32 mouse cellular contexts compared by ENCODE assay signal in genomic region chr11:69793429-69793828, GRCm38 (mm10). TPM values are rescaled to one million over a fixed set of nuclear protein-coding genes. Genes with fewer than 3 reads are reported as not detected.
A peak's percentile ranks its signal among the peaks of the same experiment; 100 is the strongest.
DNase-seq lines count a peak whose midpoint lies in the region; ATAC-seq and TF ChIP-seq lines count a peak whose summit lies in the region.
"Had no signal": no experiment of that assay in that cellular context is flagged by ENCODE, and none has a peak within 500 bp of the region (broad histone marks: within the 10 kb centered on the region; RNA-seq: fewer than 3 reads in every experiment).

No protein-coding gene starts in this region.

- no peak overlapping the region for H3K9ac ChIP-seq in midbrain, embryonic 11.5 days (ENCODE audit: low read length)
- no peak overlapping the region for H3K9ac ChIP-seq in midbrain, postnatal 0 days (replicated peaks; ENCODE audit: low read length, poor library complexity, severe bottlenecking)
- H3K9ac ChIP-seq: embryonic facial prominence, embryonic 13.5 days; embryonic facial prominence, embryonic 15.5 days; forebrain, embryonic 12.5 days had no signal

- H3K27ac ChIP-seq in gastrocnemius, adult 2 months, result peak overlapping the region; percentile 79
- no peak overlapping the region for H3K27ac ChIP-seq in midbrain, embryonic 11.5 days (ENCODE audit: low read depth, low read length)
- H3K27ac ChIP-seq in midbrain, postnatal 0 days (ENCODE audit: low read depth, low read length), result no peak overlapping the region
- H3K27ac ChIP-seq in olfactory bulb, adult 2 months (ENCODE audit: insufficient read depth, low read depth, low read length), result no peak overlapping the region
- H3K27ac ChIP-seq: embryonic facial prominence, embryonic 13.5 days; embryonic facial prominence, embryonic 15.5 days; forebrain, embryonic 10.5 days; forebrain, embryonic 12.5 days had no signal

- no peak for ATAC-seq in midbrain, embryonic 11.5 days (ENCODE audit: low FRiP score)
- ATAC-seq in midbrain, postnatal 0 days (ENCODE audit: low FRiP score), result no peak
- no peak for ATAC-seq in inflammation-experienced regulatory T-cells, adult 6 months
- ATAC-seq: activated CD4-positive, CD25-positive, alpha-beta regulatory T cell, adult 4 months; forebrain, embryonic 14.5 days; forebrain, embryonic 16.5 days; Patski had no signal

- H3K27me3 ChIP-seq in midbrain, embryonic 11.5 days (ENCODE audit: control insufficient read depth, insufficient read depth, low read length), result peaks cover 11% of the 10 kb centered on the region
- H3K27me3 ChIP-seq in midbrain, postnatal 0 days (ENCODE audit: insufficient read depth, low read length), result no peaks in the 10 kb centered on the region; the same call in 1 of the 2 replicates
- H3K27me3 ChIP-seq: Patski had no signal

- no peak overlapping the region for H3K4me2 ChIP-seq in midbrain, embryonic 11.5 days
- H3K4me2 ChIP-seq in midbrain, postnatal 0 days (ENCODE audit: low read depth, low read length, poor library complexity, severe bottlenecking), result no peak overlapping the region
- H3K4me2 ChIP-seq: embryonic facial prominence, embryonic 13.5 days; embryonic facial prominence, embryonic 15.5 days; forebrain, embryonic 12.5 days had no signal

- peak overlapping the region; percentile 13; the same call in 1 of the 2 replicates for H3K4me3 ChIP-seq in gastrocnemius, adult 2 months
- no peak overlapping the region for H3K4me3 ChIP-seq in midbrain, embryonic 11.5 days (ENCODE audit: low read depth, low read length)
- no peak overlapping the region for H3K4me3 ChIP-seq in midbrain, postnatal 0 days (ENCODE audit: low read depth, low read length)
- H3K4me3 ChIP-seq in olfactory bulb, adult 2 months (ENCODE audit: insufficient read depth, low read depth, low read length), result no peak overlapping the region
- H3K4me3 ChIP-seq: embryonic facial prominence, embryonic 13.5 days; embryonic facial prominence, embryonic 15.5 days; erythroblast, embryonic 14.5 days; forebrain, embryonic 10.5 days; forebrain, embryonic 12.5 days had no signal

- TF ChIP-seq POLR2A in olfactory bulb, adult 2 months (IDR thresholded peaks at IDR 0.05; ENCODE audit: insufficient read depth, low read depth, low read length), result no peak

- 62% methylated on average over 5 of the region's 5 CpGs for WGBS in midbrain, embryonic 11.5 days
- WGBS in midbrain, postnatal 0 days, result 64% methylated on average over 5 of the region's 5 CpGs
- 73% methylated on average over 5 of the region's 5 CpGs for WGBS in olfactory bulb, adult 2 months

- no peaks in the 10 kb centered on the region for H3K9me3 ChIP-seq in midbrain, embryonic 11.5 days (ENCODE audit: control insufficient read depth, low read length)
- no peaks in the 10 kb centered on the region for H3K9me3 ChIP-seq in midbrain, postnatal 0 days (ENCODE audit: low read length)
- H3K9me3 ChIP-seq: embryonic facial prominence, embryonic 13.5 days; embryonic facial prominence, embryonic 15.5 days; forebrain, embryonic 10.5 days; forebrain, embryonic 12.5 days; G1E had no signal

- intact Hi-C loops in gastrocnemius, adult 2 months (cut with DNase I), result no loop called here
- intact Hi-C loops in gastrocnemius, postnatal 36 days (cut with DNase I), result no loop called here

- peaks cover 4% of the 10 kb centered on the region; the same call in 1 of the 2 replicates for H3K4me1 ChIP-seq in midbrain, embryonic 11.5 days (ENCODE audit: control insufficient read depth, insufficient read depth, low read length)
- no peaks in the 10 kb centered on the region for H3K4me1 ChIP-seq in midbrain, postnatal 0 days (ENCODE audit: insufficient read depth, low read length)
- H3K4me1 ChIP-seq in olfactory bulb, adult 2 months (ENCODE audit: control insufficient read depth, insufficient read depth, low read length), result peaks cover 7% of the 10 kb centered on the region

- peak; percentile 62 for DNase-seq in gastrocnemius, adult 2 months
- no peak for DNase-seq in gastrocnemius, postnatal 36 days
- peak; percentile 70 for DNase-seq in midbrain, embryonic 11.5 days (ENCODE audit: low spot score, missing footprints)
- DNase-seq in midbrain, postnatal 0 days (ENCODE audit: low spot score), result no peak
- no peak for DNase-seq in left cerebral cortex, adult 11 months (ENCODE audit: low spot score)
- DNase-seq: adrenal gland, adult 2 months; adrenal gland, postnatal 10 days; adrenal gland, postnatal 25 days; cerebellum, adult 11 months; cerebellum, adult 18-20 months; cerebellum, adult 8-10 months; cerebellum, adult 9-11 months; cerebellum, postnatal 14 days; cerebellum, postnatal 36 days; embryo, embryonic 11 days had no signal

- H3K36me3 ChIP-seq in midbrain, embryonic 11.5 days (ENCODE audit: control insufficient read depth, insufficient read depth, low read length), result no peaks in the 10 kb centered on the region
- H3K36me3 ChIP-seq in midbrain, postnatal 0 days (ENCODE audit: insufficient read depth, low read length), result 0 out of 2 replicates have a peak, but pooled peaks cover 6% of the 10 kb centered on the region
- H3K36me3 ChIP-seq: embryonic facial prominence, embryonic 13.5 days; embryonic facial prominence, embryonic 15.5 days; forebrain, embryonic 10.5 days; forebrain, embryonic 12.5 days had no signal

- TF ChIP-seq CTCF in gastrocnemius, adult 2 months (IDR thresholded peaks at IDR 0.05), result no peak
- no peak for TF ChIP-seq CTCF in midbrain, postnatal 0 days (IDR thresholded peaks at IDR 0.05)
- TF ChIP-seq CTCF in olfactory bulb, adult 2 months (IDR thresholded peaks at IDR 0.05; ENCODE audit: insufficient read depth, low read depth, low read length), result 0 out of 2 replicates have a peak, but pooled peaks have one; percentile 4

RNA-seq across cellular contexts. Expression of gene Chrnb1, which starts 2.3 kb away (rescaled TPM):
- total RNA-seq in gastrocnemius, adult 2 months (2021), result 10 to 100 TPM; 23.2 to 26.3 TPM
- total RNA-seq in gastrocnemius, postnatal 36 days (2021), result 10 to 100 TPM; 29.2 to 33.1 TPM
- 0.67 and 0.79 TPM in 2 replicates for polyA plus RNA-seq in midbrain, embryonic 11.5 days (2014; fragmentation: Nextera tagmentation; extraction: Ambion mirVana)
- 1.5 and 1.6 TPM in 2 replicates for total RNA-seq in midbrain, postnatal 0 days (2014; rRNA removed)
- 1.1 TPM in 2 replicates for polyA plus RNA-seq in midbrain, postnatal 0 days (2015; fragmentation: Nextera tagmentation; extraction: Ambion mirVana)
- polyA plus RNA-seq in olfactory bulb, adult 2 months (2012; ENCODE audit: insufficient read depth, insufficient read length, low replicate concordance, missing spikeins), result not detected in 2 replicates
- 1 to 10 TPM; 1.7 to 2.5 (median 1.8) TPM for polyA plus RNA-seq in inflammation-experienced regulatory T-cells, adult 6 months (2017; shearing (Covaris generic))
- polyA plus RNA-seq: erythroblast, embryonic 14.5 days had no signal

RNA-seq across cellular contexts. Expression of gene Fgf11, which starts 8.2 kb away (rescaled TPM):
- 1 to 10 TPM; 3.9 to 4.7 TPM for total RNA-seq in gastrocnemius, adult 2 months (2021)
- 1 to 10 TPM; 4.6 to 4.8 TPM for total RNA-seq in gastrocnemius, postnatal 36 days (2021)
- 1.3 and 1.5 TPM in 2 replicates for polyA plus RNA-seq in midbrain, embryonic 11.5 days (2014; fragmentation: Nextera tagmentation; extraction: Ambion mirVana)
- 12.7 and 16.4 TPM in 2 replicates for total RNA-seq in midbrain, postnatal 0 days (2014; rRNA removed)
- 2.6 and 2.8 TPM in 2 replicates for polyA plus RNA-seq in midbrain, postnatal 0 days (2015; fragmentation: Nextera tagmentation; extraction: Ambion mirVana)
- not detected in 2 replicates for polyA plus RNA-seq in olfactory bulb, adult 2 months (2012; ENCODE audit: insufficient read depth, insufficient read length, low replicate concordance, missing spikeins)
- polyA plus RNA-seq in inflammation-experienced regulatory T-cells, adult 6 months (2017; shearing (Covaris generic)), result not detected
- polyA plus RNA-seq: activated CD4-positive, CD25-positive, alpha-beta regulatory T cell, adult 4 months had no signal

RNA-seq across cellular contexts. Expression of gene Tmem102, which starts 12.0 kb away (rescaled TPM):
- total RNA-seq in gastrocnemius, adult 2 months (2021), result under 1 TPM; 0.20 to 0.41 TPM
- total RNA-seq in gastrocnemius, postnatal 36 days (2021), result under 1 TPM; 0.12 to 0.20 TPM
- polyA plus RNA-seq in midbrain, embryonic 11.5 days (2014; fragmentation: Nextera tagmentation; extraction: Ambion mirVana), result 0.20 and 0.23 TPM in 2 replicates
- total RNA-seq in midbrain, postnatal 0 days (2014; rRNA removed), result 0.16 TPM in 1 of 2 replicates, not detected in the other
- 0.80 and 0.94 TPM in 2 replicates for polyA plus RNA-seq in midbrain, postnatal 0 days (2015; fragmentation: Nextera tagmentation; extraction: Ambion mirVana)
- not detected in 2 replicates for polyA plus RNA-seq in olfactory bulb, adult 2 months (2012; ENCODE audit: insufficient read depth, insufficient read length, low replicate concordance, missing spikeins)
- polyA plus RNA-seq in inflammation-experienced regulatory T-cells, adult 6 months (2017; shearing (Covaris generic)), result not detected
- total RNA-seq: adrenal gland, postnatal 25 days; common myeloid progenitor, adult 5-6 weeks; G1E had no signal
- polyA plus RNA-seq: activated CD4-positive, CD25-positive, alpha-beta regulatory T cell, adult 4 months; erythroblast, embryonic 14.5 days; G1E had no signal

RNA-seq across cellular contexts. Expression of gene Gm39566, which starts 21.7 kb away (rescaled TPM):
- total RNA-seq in gastrocnemius, adult 2 months (2021), result not detected
- total RNA-seq in gastrocnemius, postnatal 36 days (2021), result not detected
- polyA plus RNA-seq in midbrain, embryonic 11.5 days (2014; fragmentation: Nextera tagmentation; extraction: Ambion mirVana), result not detected in 2 replicates
- not detected in 2 replicates for total RNA-seq in midbrain, postnatal 0 days (2014; rRNA removed)
- not detected in 2 replicates for polyA plus RNA-seq in midbrain, postnatal 0 days (2015; fragmentation: Nextera tagmentation; extraction: Ambion mirVana)
- polyA plus RNA-seq in olfactory bulb, adult 2 months (2012; ENCODE audit: insufficient read depth, insufficient read length, low replicate concordance, missing spikeins), result not detected in 2 replicates
- polyA plus RNA-seq in inflammation-experienced regulatory T-cells, adult 6 months (2017; shearing (Covaris generic)), result not detected
- total RNA-seq: adrenal gland, adult 2 months; adrenal gland, postnatal 10 days; adrenal gland, postnatal 25 days; adrenal gland, postnatal 4 days; common myeloid progenitor, adult 5-6 weeks had no signal
- polyA plus RNA-seq: adrenal gland, adult 2 months; brain, embryonic 14.5 days; C2C12; embryonic facial prominence, embryonic 11.5 days; embryonic facial prominence, embryonic 13.5 days; embryonic facial prominence, embryonic 15.5 days; erythroblast, embryonic 14.5 days; forebrain, embryonic 10.5 days; forebrain, embryonic 12.5 days; forebrain, embryonic 14.5 days; forebrain, embryonic 16.5 days; G1E; Patski had no signal

RNA-seq across cellular contexts. Expression of gene Spem2, which starts 24.8 kb away (rescaled TPM):
- not detected for total RNA-seq in gastrocnemius, adult 2 months (2021)
- total RNA-seq in gastrocnemius, postnatal 36 days (2021), result not detected
- polyA plus RNA-seq in midbrain, embryonic 11.5 days (2014; fragmentation: Nextera tagmentation; extraction: Ambion mirVana), result not detected in 2 replicates
- not detected in 2 replicates for total RNA-seq in midbrain, postnatal 0 days (2014; rRNA removed)
- polyA plus RNA-seq in midbrain, postnatal 0 days (2015; fragmentation: Nextera tagmentation; extraction: Ambion mirVana), result not detected in 2 replicates
- not detected in 2 replicates for polyA plus RNA-seq in olfactory bulb, adult 2 months (2012; ENCODE audit: insufficient read depth, insufficient read length, low replicate concordance, missing spikeins)
- polyA plus RNA-seq in inflammation-experienced regulatory T-cells, adult 6 months (2017; shearing (Covaris generic)), result not detected
- total RNA-seq: adrenal gland, adult 2 months; adrenal gland, postnatal 10 days; adrenal gland, postnatal 25 days; adrenal gland, postnatal 4 days; common myeloid progenitor, adult 5-6 weeks; G1E had no signal
- polyA plus RNA-seq: activated CD4-positive, CD25-positive, alpha-beta regulatory T cell, adult 4 months; brain, embryonic 14.5 days; C2C12; embryonic facial prominence, embryonic 11.5 days; embryonic facial prominence, embryonic 13.5 days; embryonic facial prominence, embryonic 15.5 days; erythroblast, embryonic 14.5 days; forebrain, embryonic 10.5 days; forebrain, embryonic 12.5 days; forebrain, embryonic 14.5 days; forebrain, embryonic 16.5 days; G1E; Patski had no signal

Comparison
In these comparisons a context has a peak if more than half of its experiments do, and no peak if none do; other contexts are left out.
1. DNase-seq: peak in gastrocnemius, adult 2 months (single experiment) and midbrain, embryonic 11.5 days (single experiment); none in gastrocnemius, postnatal 36 days (0 of 2), midbrain, postnatal 0 days (single experiment) and left cerebral cortex, adult 11 months (single experiment).